Mouse (Mus musculus): ENCODE measurements at regions not wholly inside any gene's neighbourhood (a gene's known extent, or its start where the extent isn't known, plus 50 kb on each side); places are given as distances from the start of the nearest gene placed in this dataset.

- WGBS (ENCODE audit: insufficient replicate concordance) = 82% methylated on average over 11 of the region's 11 CpGs
Observed at GRCm38 (mm10) chr17:47317651-47318050, 51.0 kb upstream of the Mrps10 start.

GRCm38 (mm10) chr17:47313162-47313561 is 55.5 kb upstream of the Mrps10 start:
- no peak overlapping the region for H3K9ac ChIP-seq (ENCODE audit: low read depth, low read length)
- H3K27me3 ChIP-seq (ENCODE audit: control insufficient read depth, insufficient read depth, low read length) = no peaks in the 10 kb centered on the region
- no peak overlapping the region for H3K27ac ChIP-seq (ENCODE audit: low read depth, low read length)
- H3K4me2 ChIP-seq = no peak overlapping the region
- H3K36me3 ChIP-seq (ENCODE audit: control insufficient read depth, insufficient read depth, low read length) = peaks cover 14% of the 10 kb centered on the region
- H3K9me3 ChIP-seq (replicated peaks; ENCODE audit: control insufficient read depth, low read length) = no peaks in the 10 kb centered on the region
- 0 out of 2 replicates have a peak, but pooled peaks cover 4% of the 10 kb centered on the region for H3K4me1 ChIP-seq (ENCODE audit: control insufficient read depth, insufficient read depth, low read length)
- ATAC-seq (replicated peaks; ENCODE audit: insufficient number of reproducible peaks, low FRiP score, low TSS enrichment) = no peak
- H3K4me3 ChIP-seq (ENCODE audit: low read depth, low read length) = no peak overlapping the region
- 90% methylated on average over 7 of the region's 7 CpGs for WGBS (ENCODE audit: insufficient replicate concordance)

More at GRCm38 (mm10) chr17:47317651-47318050, 51.0 kb upstream of the Mrps10 start:
- Histone ChIP-seq H3K36me3 (ENCODE audit: control insufficient read depth, insufficient read depth, low read length) (peaks cover 14% of the 10 kb centered on the region), H3K9me3 (replicated peaks; ENCODE audit: control insufficient read depth, low read length) (no peaks in the 10 kb centered on the region), H3K27me3 (ENCODE audit: control insufficient read depth, insufficient read depth, low read length) (no peaks in the 10 kb centered on the region), H3K4me3 (ENCODE audit: low read depth, low read length) (no peak overlapping the region), H3K9ac (ENCODE audit: low read depth, low read length) (no peak overlapping the region), H3K4me1 (ENCODE audit: control insufficient read depth, insufficient read depth, low read length) (0 out of 2 replicates have a peak, but pooled peaks cover 4% of the 10 kb centered on the region), H3K27ac (ENCODE audit: low read depth, low read length) (no peak overlapping the region), H3K4me2 (no peak overlapping the region)
- ATAC-seq (replicated peaks; ENCODE audit: insufficient number of reproducible peaks, low FRiP score, low TSS enrichment) = no peak

- Histone ChIP-seq H3K27ac (ENCODE audit: low read depth, low read length) (no peak overlapping the region), H3K9me3 (replicated peaks; ENCODE audit: control insufficient read depth, low read length) (no peaks in the 10 kb centered on the region), H3K4me1 (ENCODE audit: control insufficient read depth, insufficient read depth, low read length) (no peaks in the 10 kb centered on the region), H3K4me3 (ENCODE audit: low read depth, low read length) (no peak overlapping the region), H3K27me3 (ENCODE audit: control insufficient read depth, insufficient read depth, low read length) (no peaks in the 10 kb centered on the region), H3K36me3 (ENCODE audit: control insufficient read depth, insufficient read depth, low read length) (peaks cover 14% of the 10 kb centered on the region), H3K4me2 (no peak overlapping the region), H3K9ac (ENCODE audit: low read depth, low read length) (no peak overlapping the region)
- no peak for ATAC-seq (replicated peaks; ENCODE audit: insufficient number of reproducible peaks, low FRiP score, low TSS enrichment)
- 80% methylated on average over 5 of the region's 5 CpGs for WGBS (ENCODE audit: insufficient replicate concordance)
Observed at GRCm38 (mm10) chr17:47311272-47311671, 57.4 kb upstream of the Mrps10 start.

- Histone ChIP-seq H3K36me3 (ENCODE audit: control insufficient read depth, insufficient read depth, low read length) (no peaks in the 10 kb centered on the region), H3K27me3 (ENCODE audit: control insufficient read depth, insufficient read depth, low read length) (no peaks in the 10 kb centered on the region), H3K4me3 (ENCODE audit: low read depth, low read length) (no peak overlapping the region), H3K27ac (ENCODE audit: low read depth, low read length) (no peak overlapping the region), H3K9me3 (replicated peaks; ENCODE audit: control insufficient read depth, low read length) (no peaks in the 10 kb centered on the region), H3K9ac (ENCODE audit: low read depth, low read length) (no peak overlapping the region), H3K4me1 (ENCODE audit: control insufficient read depth, insufficient read depth, low read length) (no peaks in the 10 kb centered on the region), H3K4me2 (no peak overlapping the region)
- ATAC-seq (replicated peaks; ENCODE audit: insufficient number of reproducible peaks, low FRiP score, low TSS enrichment) = no peak
- 77% methylated on average over 13 of the region's 13 CpGs for WGBS (ENCODE audit: insufficient replicate concordance)
Observed at GRCm38 (mm10) chr17:47306027-47306761, 62.5 kb upstream of the Mrps10 start.

- 60% methylated on average over 8 of the region's 8 CpGs for WGBS (ENCODE audit: insufficient replicate concordance)
- H3K27me3 ChIP-seq (ENCODE audit: control insufficient read depth, insufficient read depth, low read length) = no peaks in the 10 kb centered on the region
- no peaks in the 10 kb centered on the region for H3K36me3 ChIP-seq (ENCODE audit: control insufficient read depth, insufficient read depth, low read length)
- H3K9ac ChIP-seq (ENCODE audit: low read depth, low read length) = no peak overlapping the region
- ATAC-seq (replicated peaks; ENCODE audit: insufficient number of reproducible peaks, low FRiP score, low TSS enrichment) = no peak
- H3K4me2 ChIP-seq = no peak overlapping the region
- H3K9me3 ChIP-seq (replicated peaks; ENCODE audit: control insufficient read depth, low read length) = no peaks in the 10 kb centered on the region
- H3K4me3 ChIP-seq (ENCODE audit: low read depth, low read length) = no peak overlapping the region
- H3K4me1 ChIP-seq (ENCODE audit: control insufficient read depth, insufficient read depth, low read length) = no peaks in the 10 kb centered on the region
- H3K27ac ChIP-seq (ENCODE audit: low read depth, low read length) = no peak overlapping the region
Observed at GRCm38 (mm10) chr17:47304463-47305199, 64.1 kb upstream of the Mrps10 start.

GRCm38 (mm10) chr17:47303600-47303999 is 65.1 kb upstream of the Mrps10 start:
- WGBS (ENCODE audit: insufficient replicate concordance) = 91% methylated on average over 3 of the region's 3 CpGs
- no peak for ATAC-seq (replicated peaks; ENCODE audit: insufficient number of reproducible peaks, low FRiP score, low TSS enrichment)
- H3K27me3 ChIP-seq (ENCODE audit: control insufficient read depth, insufficient read depth, low read length) = no peaks in the 10 kb centered on the region

GRCm38 (mm10) chr17:47298396-47298919 is 70.2 kb upstream of the Mrps10 start:
- ATAC-seq (replicated peaks; ENCODE audit: insufficient number of reproducible peaks, low FRiP score, low TSS enrichment) = no peak

More at GRCm38 (mm10) chr17:47303600-47303999, 65.1 kb upstream of the Mrps10 start:
- H3K4me3 ChIP-seq (ENCODE audit: low read depth, low read length) = no peak overlapping the region
- H3K4me1 ChIP-seq (ENCODE audit: control insufficient read depth, insufficient read depth, low read length) = no peaks in the 10 kb centered on the region
- H3K9ac ChIP-seq (ENCODE audit: low read depth, low read length) = no peak overlapping the region
- no peaks in the 10 kb centered on the region for H3K36me3 ChIP-seq (ENCODE audit: control insufficient read depth, insufficient read depth, low read length)
- H3K27ac ChIP-seq (ENCODE audit: low read depth, low read length) = no peak overlapping the region
- H3K4me2 ChIP-seq = no peak overlapping the region
- H3K9me3 ChIP-seq (replicated peaks; ENCODE audit: control insufficient read depth, low read length) = no peaks in the 10 kb centered on the region

GRCm38 (mm10) chr17:47297965-47298364 is 70.7 kb upstream of the Mrps10 start:
- ATAC-seq (replicated peaks; ENCODE audit: insufficient number of reproducible peaks, low FRiP score, low TSS enrichment) = no peak
- peaks cover 25% of the 10 kb centered on the region for H3K4me1 ChIP-seq (ENCODE audit: control insufficient read depth, insufficient read depth, low read length)
- 81% methylated on average over 8 of the region's 8 CpGs for WGBS (ENCODE audit: insufficient replicate concordance)

More at GRCm38 (mm10) chr17:47298396-47298919, 70.2 kb upstream of the Mrps10 start:
- Histone ChIP-seq H3K4me2 (no peak overlapping the region), H3K27me3 (ENCODE audit: control insufficient read depth, insufficient read depth, low read length) (no peaks in the 10 kb centered on the region), H3K36me3 (ENCODE audit: control insufficient read depth, insufficient read depth, low read length) (no peaks in the 10 kb centered on the region), H3K27ac (ENCODE audit: low read depth, low read length) (no peak overlapping the region), H3K9ac (ENCODE audit: low read depth, low read length) (no peak overlapping the region), H3K9me3 (replicated peaks; ENCODE audit: control insufficient read depth, low read length) (no peaks in the 10 kb centered on the region), H3K4me1 (ENCODE audit: control insufficient read depth, insufficient read depth, low read length) (peaks cover 24% of the 10 kb centered on the region), H3K4me3 (ENCODE audit: low read depth, low read length) (no peak overlapping the region)
- 82% methylated on average over 6 of the region's 6 CpGs for WGBS (ENCODE audit: insufficient replicate concordance)

More at GRCm38 (mm10) chr17:47297965-47298364, 70.7 kb upstream of the Mrps10 start:
- Histone ChIP-seq H3K4me3 (ENCODE audit: low read depth, low read length) (no peak overlapping the region), H3K27ac (ENCODE audit: low read depth, low read length) (no peak overlapping the region), H3K27me3 (ENCODE audit: control insufficient read depth, insufficient read depth, low read length) (no peaks in the 10 kb centered on the region), H3K36me3 (ENCODE audit: control insufficient read depth, insufficient read depth, low read length) (no peaks in the 10 kb centered on the region), H3K9me3 (replicated peaks; ENCODE audit: control insufficient read depth, low read length) (no peaks in the 10 kb centered on the region), H3K4me2 (no peak overlapping the region), H3K9ac (ENCODE audit: low read depth, low read length) (no peak overlapping the region)

Measured in heart, embryonic 11.5 days (tissue).